Mouse (Mus musculus): Measurements from ENCODE around the gene Tenm4. TPM values are rescaled to one million over a fixed set of nuclear protein-coding genes. Genes with fewer than 3 reads are reported as not detected.

Tenm4 gene
- polyA plus RNA-seq, 1 experiment from 2014 or later, result 11.4 TPM

GRCm38 (mm10) chr7:96563329-96564065 lies 392.5 kb downstream of the Tenm4 start:
- Histone ChIP-seq H3K9me3 (replicated peaks; ENCODE audit: control insufficient read depth, low read length) (no peaks in the 10 kb centered on the region), H3K4me1 (ENCODE audit: control insufficient read depth, insufficient read depth, low read length) (no peaks in the 10 kb centered on the region), H3K36me3 (ENCODE audit: control insufficient read depth, insufficient read depth, low read length) (no peaks in the 10 kb centered on the region), H3K4me3 (ENCODE audit: low read depth, low read length) (no peak overlapping the region), H3K4me2 (no peak overlapping the region), H3K9ac (ENCODE audit: low read depth, low read length) (no peak overlapping the region), H3K27me3 (ENCODE audit: control insufficient read depth, insufficient read depth, low read length) (peaks cover 34% of the 10 kb centered on the region), H3K27ac (ENCODE audit: low read depth, low read length) (no peak overlapping the region)
- ATAC-seq (replicated peaks; ENCODE audit: insufficient number of reproducible peaks, low FRiP score, low TSS enrichment), result no peak
- 38% methylated on average over 3 of the region's 3 CpGs for WGBS (ENCODE audit: insufficient replicate concordance)

- no peak overlapping the region for H3K27ac ChIP-seq (ENCODE audit: low read depth, low read length)
- no peaks in the 10 kb centered on the region for H3K9me3 ChIP-seq (replicated peaks; ENCODE audit: control insufficient read depth, low read length)
- no peaks in the 10 kb centered on the region for H3K4me1 ChIP-seq (ENCODE audit: control insufficient read depth, insufficient read depth, low read length)
- no peak overlapping the region for H3K4me3 ChIP-seq (ENCODE audit: low read depth, low read length)
- no peaks in the 10 kb centered on the region for H3K36me3 ChIP-seq (ENCODE audit: control insufficient read depth, insufficient read depth, low read length)
- 65% methylated on average over 4 of the region's 4 CpGs for WGBS (ENCODE audit: insufficient replicate concordance)
- ATAC-seq (replicated peaks; ENCODE audit: insufficient number of reproducible peaks, low FRiP score, low TSS enrichment), result no peak
- H3K27me3 ChIP-seq (ENCODE audit: control insufficient read depth, insufficient read depth, low read length), result peaks cover 33% of the 10 kb centered on the region
- no peak overlapping the region for H3K9ac ChIP-seq (ENCODE audit: low read depth, low read length)
- H3K4me2 ChIP-seq, result no peak overlapping the region
Observed at GRCm38 (mm10) chr7:96565806-96566205, 394.8 kb downstream of the Tenm4 start.

GRCm38 (mm10) chr7:96566260-96566659 lies 395.2 kb downstream of the Tenm4 start:
- Histone ChIP-seq H3K9me3 (replicated peaks; ENCODE audit: control insufficient read depth, low read length) (no peaks in the 10 kb centered on the region), H3K4me1 (ENCODE audit: control insufficient read depth, insufficient read depth, low read length) (no peaks in the 10 kb centered on the region), H3K9ac (ENCODE audit: low read depth, low read length) (no peak overlapping the region), H3K36me3 (ENCODE audit: control insufficient read depth, insufficient read depth, low read length) (no peaks in the 10 kb centered on the region), H3K27ac (ENCODE audit: low read depth, low read length) (no peak overlapping the region), H3K27me3 (ENCODE audit: control insufficient read depth, insufficient read depth, low read length) (peaks cover 33% of the 10 kb centered on the region), H3K4me2 (no peak overlapping the region), H3K4me3 (ENCODE audit: low read depth, low read length) (no peak overlapping the region)
- no peak for ATAC-seq (replicated peaks; ENCODE audit: insufficient number of reproducible peaks, low FRiP score, low TSS enrichment)
- WGBS (ENCODE audit: insufficient replicate concordance), result 70% methylated on average over 4 of the region's 4 CpGs

GRCm38 (mm10) chr7:96568034-96568433 lies 397.0 kb downstream of the Tenm4 start:
- Histone ChIP-seq H3K27me3 (ENCODE audit: control insufficient read depth, insufficient read depth, low read length) (peaks cover 31% of the 10 kb centered on the region), H3K36me3 (ENCODE audit: control insufficient read depth, insufficient read depth, low read length) (no peaks in the 10 kb centered on the region), H3K4me3 (ENCODE audit: low read depth, low read length) (no peak overlapping the region), H3K9me3 (replicated peaks; ENCODE audit: control insufficient read depth, low read length) (no peaks in the 10 kb centered on the region), H3K4me2 (no peak overlapping the region), H3K9ac (ENCODE audit: low read depth, low read length) (no peak overlapping the region), H3K4me1 (ENCODE audit: control insufficient read depth, insufficient read depth, low read length) (no peaks in the 10 kb centered on the region), H3K27ac (ENCODE audit: low read depth, low read length) (no peak overlapping the region)
- ATAC-seq (replicated peaks; ENCODE audit: insufficient number of reproducible peaks, low FRiP score, low TSS enrichment), result no peak
- 86% methylated on average over 3 of the region's 3 CpGs for WGBS (ENCODE audit: insufficient replicate concordance)

- H3K4me3 ChIP-seq (ENCODE audit: low read depth, low read length), result no peak overlapping the region
- H3K9ac ChIP-seq (ENCODE audit: low read depth, low read length), result no peak overlapping the region
- H3K27me3 ChIP-seq (ENCODE audit: control insufficient read depth, insufficient read depth, low read length), result peaks cover 23% of the 10 kb centered on the region
- no peaks in the 10 kb centered on the region for H3K36me3 ChIP-seq (ENCODE audit: control insufficient read depth, insufficient read depth, low read length)
- H3K9me3 ChIP-seq (replicated peaks; ENCODE audit: control insufficient read depth, low read length), result no peaks in the 10 kb centered on the region
- no peak overlapping the region for H3K4me2 ChIP-seq
- no peak overlapping the region for H3K27ac ChIP-seq (ENCODE audit: low read depth, low read length)
- no peaks in the 10 kb centered on the region for H3K4me1 ChIP-seq (ENCODE audit: control insufficient read depth, insufficient read depth, low read length)
- no peak for ATAC-seq (replicated peaks; ENCODE audit: insufficient number of reproducible peaks, low FRiP score, low TSS enrichment)
Observed at GRCm38 (mm10) chr7:96570965-96571364, 399.9 kb downstream of the Tenm4 start.

- Histone ChIP-seq H3K27me3 (ENCODE audit: control insufficient read depth, insufficient read depth, low read length) (peaks cover 13% of the 10 kb centered on the region), H3K27ac (ENCODE audit: low read depth, low read length) (no peak overlapping the region), H3K4me1 (ENCODE audit: control insufficient read depth, insufficient read depth, low read length) (no peaks in the 10 kb centered on the region), H3K4me3 (ENCODE audit: low read depth, low read length) (no peak overlapping the region), H3K9me3 (replicated peaks; ENCODE audit: control insufficient read depth, low read length) (no peaks in the 10 kb centered on the region), H3K9ac (ENCODE audit: low read depth, low read length) (no peak overlapping the region), H3K36me3 (ENCODE audit: control insufficient read depth, insufficient read depth, low read length) (no peaks in the 10 kb centered on the region), H3K4me2 (no peak overlapping the region)
- WGBS (ENCODE audit: insufficient replicate concordance), result 88% methylated on average over 7 of the region's 7 CpGs
- no peak for ATAC-seq (replicated peaks; ENCODE audit: insufficient number of reproducible peaks, low FRiP score, low TSS enrichment)
Observed at GRCm38 (mm10) chr7:96572995-96573394, 401.9 kb downstream of the Tenm4 start.

- H3K27ac ChIP-seq (ENCODE audit: low read depth, low read length), result no peak overlapping the region
- peaks cover 6% of the 10 kb centered on the region for H3K27me3 ChIP-seq (ENCODE audit: control insufficient read depth, insufficient read depth, low read length)
- no peaks in the 10 kb centered on the region for H3K36me3 ChIP-seq (ENCODE audit: control insufficient read depth, insufficient read depth, low read length)
- H3K4me2 ChIP-seq, result no peak overlapping the region
- no peaks in the 10 kb centered on the region for H3K4me1 ChIP-seq (ENCODE audit: control insufficient read depth, insufficient read depth, low read length)
- WGBS (ENCODE audit: insufficient replicate concordance), result 63% methylated on average over 7 of the region's 7 CpGs
- H3K9ac ChIP-seq (ENCODE audit: low read depth, low read length), result no peak overlapping the region
- ATAC-seq (replicated peaks; ENCODE audit: insufficient number of reproducible peaks, low FRiP score, low TSS enrichment), result peak; percentile 56; the same call in 1 of the 2 replicates
- H3K4me3 ChIP-seq (ENCODE audit: low read depth, low read length), result no peak overlapping the region
- H3K9me3 ChIP-seq (replicated peaks; ENCODE audit: control insufficient read depth, low read length), result no peaks in the 10 kb centered on the region
Observed at GRCm38 (mm10) chr7:96575202-96575650, 404.2 kb downstream of the Tenm4 start.

- WGBS (ENCODE audit: insufficient replicate concordance), result 57% methylated on average over 6 of the region's 6 CpGs
- Histone ChIP-seq H3K36me3 (ENCODE audit: control insufficient read depth, insufficient read depth, low read length) (no peaks in the 10 kb centered on the region), H3K4me2 (no peak overlapping the region), H3K9me3 (replicated peaks; ENCODE audit: control insufficient read depth, low read length) (no peaks in the 10 kb centered on the region), H3K27ac (ENCODE audit: low read depth, low read length) (no peak overlapping the region), H3K4me1 (ENCODE audit: control insufficient read depth, insufficient read depth, low read length) (peaks cover 12% of the 10 kb centered on the region), H3K4me3 (ENCODE audit: low read depth, low read length) (no peak overlapping the region), H3K9ac (ENCODE audit: low read depth, low read length) (no peak overlapping the region), H3K27me3 (ENCODE audit: control insufficient read depth, insufficient read depth, low read length) (peaks cover 8% of the 10 kb centered on the region; the same call in 1 of the 2 replicates)
- ATAC-seq (replicated peaks; ENCODE audit: insufficient number of reproducible peaks, low FRiP score, low TSS enrichment), result no peak
Observed at GRCm38 (mm10) chr7:96582752-96583151, 411.7 kb downstream of the Tenm4 start.

- H3K27ac ChIP-seq (ENCODE audit: low read depth, low read length), result no peak overlapping the region; the same call in 1 of the 2 replicates
- no peaks in the 10 kb centered on the region for H3K27me3 ChIP-seq (ENCODE audit: control insufficient read depth, insufficient read depth, low read length)
Observed at GRCm38 (mm10) chr7:96587403-96587802, 416.4 kb downstream of the Tenm4 start.

More at GRCm38 (mm10) chr7:96587403-96587802, 416.4 kb downstream of the Tenm4 start:
- Histone ChIP-seq H3K9ac (ENCODE audit: low read depth, low read length) (no peak overlapping the region), H3K9me3 (replicated peaks; ENCODE audit: control insufficient read depth, low read length) (no peaks in the 10 kb centered on the region), H3K4me3 (ENCODE audit: low read depth, low read length) (no peak overlapping the region), H3K36me3 (ENCODE audit: control insufficient read depth, insufficient read depth, low read length) (no peaks in the 10 kb centered on the region), H3K4me2 (no peak overlapping the region), H3K4me1 (ENCODE audit: control insufficient read depth, insufficient read depth, low read length) (peaks cover 14% of the 10 kb centered on the region)
- no peak for ATAC-seq (replicated peaks; ENCODE audit: insufficient number of reproducible peaks, low FRiP score, low TSS enrichment)

Measured in heart, embryonic 11.5 days (tissue).